Mouse (Mus musculus) hindbrain, embryonic 11.5 days (tissue): ENCODE measurements at regions not wholly inside any gene's neighbourhood (a gene's known extent, or its start where the extent isn't known, plus 50 kb on each side); places are given as distances from the start of the nearest gene placed in this dataset.

Experiments used
- ATAC-seq: fragments of 200-750 bp; cut with Nextera tagmentation; 2 replicates; pipeline ENCODE4 v1.8.0; 2017; ENCODE audit warnings: mild to moderate bottlenecking, moderate TSS enrichment, moderate library complexity; ENCODE audit not compliant: low FRiP score
- DNase-seq: peaks from one replicate; pipeline ENCODE4 v3.0.0-alpha.2; 2015; ENCODE audit warnings: low spot score
- H3K27ac ChIP-seq: fragments of 300-500 bp; sonication (generic); 2 replicates; pipeline ENCODE4 v1.5.1; 2014; ENCODE audit warnings: mild to moderate bottlenecking, low read depth, low read length
- H3K27me3 ChIP-seq: fragments of 300-500 bp; sonication (generic); 2 replicates; pipeline ENCODE4 v1.6.1; 2014; ENCODE audit warnings: mild to moderate bottlenecking, low read length, moderate library complexity, mixed read lengths; ENCODE audit not compliant: control insufficient read depth, insufficient read depth
- H3K36me3 ChIP-seq: fragments of 300-500 bp; sonication (generic); 2 replicates; pipeline ENCODE4 v1.6.1; 2014; ENCODE audit warnings: mild to moderate bottlenecking, low read length, moderate library complexity, mixed read lengths; ENCODE audit not compliant: control insufficient read depth, insufficient read depth
- H3K4me1 ChIP-seq: fragments of 300-500 bp; sonication (generic); replicated peaks from 2 replicates; pipeline ENCODE4 v1.6.1; 2014; ENCODE audit warnings: low read length, mixed read lengths; ENCODE audit not compliant: control insufficient read depth, insufficient read depth
- H3K4me2 ChIP-seq: fragments of 300-500 bp; sonication (generic); replicated peaks from 2 replicates; pipeline ENCODE4 v1.6.1; 2014; ENCODE audit warnings: mild to moderate bottlenecking, low read depth, low read length
- H3K4me3 ChIP-seq: fragments of 300-500 bp; sonication (generic); 2 replicates; pipeline ENCODE4 v1.5.1; 2014; ENCODE audit warnings: low read depth, low read length
- H3K9ac ChIP-seq: fragments of 300-500 bp; sonication (generic); 2 replicates; pipeline ENCODE4 v1.6.1; 2014; ENCODE audit warnings: low read depth, low read length
- H3K9me3 ChIP-seq: fragments of 300-500 bp; sonication (generic); 2 replicates; pipeline ENCODE4 v1.6.1; 2016; ENCODE audit warnings: low read length; ENCODE audit not compliant: control insufficient read depth
- WGBS: fragments of 180-500 bp; shearing (Covaris S2); extraction: QIAGEN DNeasy Blood & Tissue Kit; methylation state at CpG from one replicate; pipeline ENCODE4 v1.1.7; 2014; 5-methylcytosine and 5-hydroxymethylcytosine counted together

DNA sequence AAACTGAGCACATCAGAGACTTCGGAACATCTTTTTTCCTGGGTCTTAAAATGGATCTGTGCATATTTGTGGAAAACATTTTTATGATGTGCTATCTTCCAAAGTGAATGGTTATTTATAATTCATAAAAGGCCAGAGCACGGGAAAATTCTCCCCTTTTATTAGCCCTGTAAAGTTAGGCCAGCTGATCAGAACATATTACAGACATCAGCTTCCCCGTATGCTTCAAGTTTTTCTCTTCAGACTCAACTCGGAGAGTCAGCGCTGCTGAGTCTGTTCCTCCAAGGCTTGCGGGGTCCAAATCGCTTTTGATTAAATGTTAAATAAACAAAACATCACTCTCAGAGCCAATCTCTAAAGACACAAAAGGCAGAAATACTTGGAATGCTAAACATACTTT lies 134.1 kb upstream of the Smim15 start:
- no peak for ATAC-seq
- Histone ChIP-seq H3K4me2 (no peak overlapping the region), H3K9me3 (no peaks in the 10 kb centered on the region), H3K36me3 (no peaks in the 10 kb centered on the region), H3K9ac (no peak overlapping the region), H3K27ac (no peak overlapping the region), H3K4me1 (no peaks in the 10 kb centered on the region), H3K4me3 (no peak overlapping the region), H3K27me3 (no peaks in the 10 kb centered on the region)
- no peak for DNase-seq
- WGBS = 79% methylated on average over 7 of the region's 7 CpGs

DNA sequence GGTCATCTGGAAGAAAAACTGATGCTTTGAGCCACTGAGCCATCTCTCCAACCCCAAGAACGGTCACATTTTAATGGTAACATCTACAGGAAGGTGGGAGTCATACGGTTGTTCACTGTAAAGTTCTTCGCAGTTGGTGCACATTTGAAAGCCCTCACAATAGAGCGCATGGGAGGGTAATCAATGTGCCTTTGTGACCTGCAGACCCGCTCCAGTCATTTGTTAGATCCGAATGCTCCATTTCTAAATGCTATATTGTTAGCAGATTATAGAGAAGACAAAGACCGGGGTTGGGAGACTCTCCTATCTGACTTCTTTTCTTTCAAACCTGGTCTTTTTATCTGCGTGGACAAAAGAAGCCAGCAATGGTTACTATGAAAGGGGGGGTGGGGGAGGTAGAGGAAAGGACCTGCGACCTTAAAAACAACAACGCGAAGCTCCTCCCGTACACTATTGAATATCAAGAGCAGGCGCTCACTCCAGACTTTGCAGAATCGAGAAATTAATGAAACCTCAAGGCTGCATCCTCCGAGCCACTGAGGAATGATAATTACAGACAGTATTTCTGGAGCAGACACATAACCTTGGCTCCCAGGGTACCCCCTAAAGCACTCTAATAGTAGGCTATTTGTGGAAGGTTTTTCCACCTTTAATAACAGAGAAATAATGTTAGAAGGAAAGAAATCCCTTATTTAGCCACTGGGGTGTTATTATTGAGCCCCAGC lies 134.7 kb upstream of the Smim15 start:
- no peak for ATAC-seq
- 31% methylated on average over 15 of the region's 15 CpGs for WGBS

GRCm38 (mm10) chr13:107907966-107908365 lies 136.3 kb upstream of the Smim15 start:
- no peaks in the 10 kb centered on the region for H3K9me3 ChIP-seq
- no peak for ATAC-seq
- no peak overlapping the region for H3K4me2 ChIP-seq
- no peak overlapping the region for H3K4me3 ChIP-seq
- H3K36me3 ChIP-seq = no peaks in the 10 kb centered on the region
- no peaks in the 10 kb centered on the region for H3K4me1 ChIP-seq
- H3K27me3 ChIP-seq = no peaks in the 10 kb centered on the region
- no peak for DNase-seq
- no peak overlapping the region for H3K27ac ChIP-seq
- no peak overlapping the region for H3K9ac ChIP-seq
- 91% methylated on average over 5 of the region's 5 CpGs for WGBS

More for the DNA sequence above, 134.7 kb upstream of the Smim15 start:
- H3K36me3 ChIP-seq = no peaks in the 10 kb centered on the region
- no peak overlapping the region for H3K4me3 ChIP-seq
- no peak overlapping the region for H3K27ac ChIP-seq
- H3K4me1 ChIP-seq = no peaks in the 10 kb centered on the region
- no peak overlapping the region for H3K9ac ChIP-seq
- H3K4me2 ChIP-seq = no peak overlapping the region
- H3K9me3 ChIP-seq = no peaks in the 10 kb centered on the region
- no peaks in the 10 kb centered on the region for H3K27me3 ChIP-seq
- DNase-seq = peak; percentile 27

DNA sequence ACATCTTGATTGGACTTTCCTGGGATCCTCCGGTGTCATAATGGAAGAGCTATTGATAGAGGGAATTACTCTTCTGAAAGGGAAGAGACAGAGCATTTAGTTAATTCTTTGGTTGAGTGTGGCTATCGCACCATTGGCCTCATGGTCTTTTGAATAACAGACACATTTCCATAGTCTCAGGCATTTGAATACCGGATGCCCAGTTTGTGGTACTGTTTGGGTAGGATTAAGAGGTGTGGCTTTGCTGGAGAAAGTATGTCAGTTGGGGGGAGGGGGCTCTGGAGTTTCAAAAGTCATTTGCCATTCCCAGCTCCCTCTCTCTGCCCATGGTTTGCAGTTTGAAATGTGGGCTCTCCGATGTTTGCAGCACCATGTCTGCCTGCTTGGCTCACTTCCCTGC lies 139.4 kb upstream of the Smim15 start:
- WGBS = 82% methylated on average over 4 of the region's 4 CpGs
- Histone ChIP-seq H3K4me1 (no peaks in the 10 kb centered on the region), H3K36me3 (no peaks in the 10 kb centered on the region), H3K9ac (no peak overlapping the region), H3K27me3 (no peaks in the 10 kb centered on the region), H3K4me2 (no peak overlapping the region), H3K9me3 (no peaks in the 10 kb centered on the region), H3K4me3 (no peak overlapping the region), H3K27ac (no peak overlapping the region)
- ATAC-seq (no peak), DNase-seq (no peak)

DNA sequence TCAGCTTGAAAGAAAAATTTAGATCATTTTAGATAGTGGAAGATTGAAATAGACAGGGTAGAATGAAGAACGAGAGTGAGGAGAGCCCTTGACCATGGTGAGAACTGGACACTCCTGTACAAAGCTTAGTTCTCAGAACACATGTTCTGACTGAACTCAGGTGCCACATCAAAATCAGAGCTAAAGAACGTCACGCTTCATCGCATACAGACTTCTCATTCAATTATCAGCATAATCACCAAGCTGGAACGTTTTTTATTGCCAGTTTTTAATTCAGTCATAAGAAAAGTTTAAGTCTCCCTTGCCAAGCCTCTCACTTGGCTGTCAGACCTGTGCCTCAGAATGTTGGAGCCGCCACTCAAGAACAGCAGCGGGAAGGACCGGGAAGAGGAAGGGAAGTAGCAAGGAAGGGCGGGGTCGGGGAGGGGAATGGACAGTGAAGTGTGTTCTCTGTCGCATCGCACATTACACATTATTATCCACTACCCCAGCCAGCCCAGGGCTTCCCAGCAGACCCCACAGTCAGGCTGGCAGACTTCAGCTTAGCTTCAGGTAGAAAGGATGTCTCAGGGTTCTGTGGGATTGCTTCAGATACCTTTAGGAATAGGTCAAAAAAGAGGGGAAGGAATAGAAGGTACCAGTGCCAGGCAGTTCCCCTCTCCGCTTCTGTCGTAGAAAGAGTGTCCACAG lies 140.1 kb upstream of the Smim15 start:
- WGBS = 83% methylated on average over 14 of the region's 14 CpGs

DNA sequence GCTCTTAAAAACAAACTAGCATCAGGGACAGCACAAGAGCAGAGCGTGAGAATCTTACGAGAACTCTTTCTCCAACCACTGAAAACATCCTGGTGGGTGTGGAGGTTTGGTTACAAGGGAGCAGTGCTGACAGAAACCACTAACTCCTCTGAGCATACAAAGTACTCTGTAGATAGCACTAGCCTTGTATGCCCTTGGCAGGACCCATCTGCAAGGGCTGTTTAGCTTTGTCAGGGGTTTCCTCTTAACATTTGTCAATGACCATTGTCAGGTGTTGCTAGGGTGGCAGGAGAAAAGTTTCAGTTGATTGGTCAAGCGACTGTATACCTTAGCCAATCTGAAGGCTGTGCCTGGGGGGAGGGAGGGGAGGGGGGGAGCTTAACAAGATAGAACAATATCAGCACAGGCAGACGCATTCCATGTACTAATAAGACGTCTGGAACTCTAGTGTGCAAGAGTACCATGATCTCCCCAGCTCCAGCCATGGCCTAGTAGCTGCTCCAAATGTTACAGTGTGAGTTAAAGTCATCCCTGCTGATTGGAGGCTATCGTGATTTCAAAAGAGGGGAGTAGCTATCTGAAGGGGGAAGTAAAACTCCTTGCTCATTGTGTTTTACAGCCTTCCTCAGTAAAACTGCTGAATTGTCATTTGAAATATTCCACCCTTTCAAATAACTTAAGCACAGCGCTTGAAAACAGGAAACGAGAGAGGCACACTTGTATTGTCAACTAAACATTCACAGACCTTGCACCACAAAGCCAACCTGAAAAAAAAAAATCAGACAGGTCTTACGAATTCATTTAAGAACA lies 140.9 kb upstream of the Smim15 start:
- no peak overlapping the region for H3K4me2 ChIP-seq
- no peaks in the 10 kb centered on the region for H3K4me1 ChIP-seq
- 43% methylated on average over 9 of the region's 9 CpGs for WGBS
- no peak overlapping the region for H3K4me3 ChIP-seq
- no peaks in the 10 kb centered on the region for H3K27me3 ChIP-seq
- DNase-seq (peak; percentile 32), ATAC-seq (peak; percentile 66)
- no peaks in the 10 kb centered on the region for H3K36me3 ChIP-seq
- H3K27ac ChIP-seq = no peak overlapping the region
- no peak overlapping the region for H3K9ac ChIP-seq
- no peaks in the 10 kb centered on the region for H3K9me3 ChIP-seq

More for the DNA sequence above, 140.1 kb upstream of the Smim15 start:
- no peak for ATAC-seq
- H3K4me3 ChIP-seq = no peak overlapping the region
- H3K4me2 ChIP-seq = no peak overlapping the region
- DNase-seq = no peak
- no peaks in the 10 kb centered on the region for H3K9me3 ChIP-seq
- H3K9ac ChIP-seq = no peak overlapping the region
- no peaks in the 10 kb centered on the region for H3K4me1 ChIP-seq
- no peak overlapping the region for H3K27ac ChIP-seq
- H3K27me3 ChIP-seq = no peaks in the 10 kb centered on the region
- H3K36me3 ChIP-seq = no peaks in the 10 kb centered on the region

DNA sequence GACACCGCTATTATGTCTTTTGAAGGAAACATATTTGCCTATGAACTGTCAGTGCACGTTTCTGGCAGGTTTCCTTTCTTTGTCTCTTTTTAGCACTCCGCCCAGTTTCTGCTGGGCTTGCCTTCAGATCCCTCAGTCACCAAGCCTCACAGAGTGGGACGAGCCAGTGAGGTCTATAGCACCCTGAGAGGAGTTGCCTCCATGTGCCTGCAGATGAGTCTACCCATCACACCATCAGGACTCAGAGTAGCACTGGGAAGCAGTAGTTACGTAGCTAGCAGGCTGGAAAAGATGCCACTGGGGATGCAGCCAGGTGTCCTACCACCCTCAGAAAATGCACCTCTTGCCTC lies 141.5 kb upstream of the Smim15 start:
- WGBS = 76% methylated on average over 5 of the region's 5 CpGs
- Histone ChIP-seq H3K4me3 (no peak overlapping the region), H3K9ac (no peak overlapping the region), H3K4me1 (no peaks in the 10 kb centered on the region), H3K36me3 (no peaks in the 10 kb centered on the region), H3K27ac (no peak overlapping the region), H3K9me3 (no peaks in the 10 kb centered on the region), H3K4me2 (no peak overlapping the region), H3K27me3 (no peaks in the 10 kb centered on the region)
- 0 out of 2 replicates have a peak, but pooled peaks have one; percentile 7 for ATAC-seq
- no peak for DNase-seq

- H3K4me2 ChIP-seq = no peak overlapping the region
- H3K27ac ChIP-seq = no peak overlapping the region
- DNase-seq (no peak), ATAC-seq (no peak)
- H3K9ac ChIP-seq = no peak overlapping the region
- H3K4me1 ChIP-seq = no peaks in the 10 kb centered on the region
- no peaks in the 10 kb centered on the region for H3K27me3 ChIP-seq
- H3K4me3 ChIP-seq = no peak overlapping the region
- H3K36me3 ChIP-seq = no peaks in the 10 kb centered on the region
- H3K9me3 ChIP-seq = no peaks in the 10 kb centered on the region
- 62% methylated on average over 8 of the region's 8 CpGs for WGBS
Observed at GRCm38 (mm10) chr13:107899600-107900229, 144.5 kb upstream of the Smim15 start.
